Mouse (Mus musculus): ENCODE data around the gene Zfp385c.
A peak's percentile ranks its signal among the peaks of the same experiment; 100 is the strongest.

Zfp385c gene

DNA sequence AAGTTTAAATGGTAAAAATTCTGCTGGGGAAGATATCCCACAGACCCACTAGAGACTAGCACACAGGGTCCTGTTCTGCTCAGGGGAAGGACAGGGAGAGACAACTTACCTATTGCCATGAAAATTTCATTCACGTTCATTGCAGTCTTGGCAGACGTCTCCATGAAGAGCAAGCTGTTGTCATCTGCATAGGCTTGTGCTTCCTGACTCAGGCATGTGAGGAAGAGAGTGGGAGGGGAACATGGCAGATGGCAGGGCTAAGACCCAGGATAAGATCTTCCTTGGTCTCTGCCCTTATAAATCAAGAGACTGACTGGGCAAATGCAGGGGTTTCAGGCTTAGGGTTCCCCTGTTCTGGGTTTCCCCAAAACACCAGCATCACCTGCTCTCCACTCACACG, 24.4 kb upstream of the Zfp385c start:
- DNase-seq (ENCODE audit: low spot score) = no peak

DNA sequence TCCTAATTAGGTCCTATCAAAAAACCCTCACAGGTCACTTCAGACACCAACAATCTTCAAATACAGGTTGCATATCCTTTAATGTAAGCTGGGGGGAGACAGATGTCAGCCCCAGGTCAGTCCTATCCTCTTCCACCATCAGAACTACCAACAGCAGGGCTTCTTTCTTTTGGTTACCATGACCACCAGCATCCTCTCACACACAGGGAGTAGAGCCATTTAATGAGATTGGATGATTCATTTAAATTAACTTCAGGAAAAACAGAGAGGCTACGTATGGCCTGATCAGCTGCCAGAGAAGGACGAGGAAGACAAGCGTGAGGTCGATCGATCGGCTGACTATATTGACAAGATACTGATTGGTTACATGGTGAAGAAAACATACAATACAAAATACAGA, 22.7 kb upstream of the Zfp385c start:
- DNase-seq (ENCODE audit: low spot score) = no peak

DNA sequence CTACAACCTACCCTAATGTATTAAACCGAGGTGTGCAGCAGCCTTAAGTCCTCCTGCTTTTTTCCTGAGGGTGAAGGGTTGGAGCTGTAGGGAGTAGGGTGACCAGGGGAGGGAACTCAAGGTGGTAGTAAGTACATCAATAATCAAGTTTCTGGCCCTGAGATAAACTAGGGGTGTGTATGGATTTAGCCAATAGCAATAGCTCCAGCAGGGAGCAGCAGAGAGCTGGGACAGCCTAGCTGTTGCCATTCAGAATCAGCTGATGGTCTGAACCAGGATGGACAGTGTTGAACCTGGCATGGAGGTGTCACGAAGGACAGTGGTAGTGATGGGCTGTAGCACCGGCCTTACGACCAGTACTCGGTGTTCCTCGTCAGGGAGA, 22.3 kb upstream of the Zfp385c start:
- DNase-seq (ENCODE audit: low spot score) = peak; percentile 88

GRCm38 (mm10) chr11:100713735-100714533, 21.7 kb upstream of the Zfp385c start, which contains the start of gene Hspb9:
Gene Hspb9, plus strand, starts transcription at chr11:100713850.
- DNase-seq (ENCODE audit: low spot score) = no peak

DNA sequence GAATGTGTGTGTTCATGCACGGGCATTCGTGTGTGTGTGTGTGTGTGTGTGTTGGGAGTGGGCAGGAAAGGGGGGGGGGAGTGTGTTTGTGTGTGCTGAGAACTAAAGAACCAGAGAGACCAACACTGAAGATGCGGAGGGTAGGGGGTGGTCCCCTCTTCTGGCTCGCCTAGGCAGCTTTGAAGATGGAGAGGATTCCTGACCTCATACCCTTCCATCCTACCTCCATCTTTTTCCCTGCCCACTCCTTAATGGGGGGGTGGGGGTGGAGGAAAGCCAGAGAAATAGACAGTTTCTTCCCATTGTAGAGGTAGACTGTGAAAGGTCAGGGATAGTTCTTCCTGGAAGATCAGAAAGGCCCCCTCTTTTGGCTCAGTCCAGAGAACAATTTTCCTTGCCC, 20.9 kb upstream of the Zfp385c start:
- DNase-seq (ENCODE audit: low spot score) = no peak

GRCm38 (mm10) chr11:100711783-100712615, 19.7 kb upstream of the Zfp385c start, which contains the start of gene Kat2a:
Gene Kat2a, minus strand, starts transcription at chr11:100712465.
- DNase-seq (ENCODE audit: low spot score) = no peak

- DNase-seq (ENCODE audit: low spot score) = no peak
These were observed 18.7 kb upstream of the Zfp385c start for GRCm38 (mm10) chr11:100710977-100711376.

DNA sequence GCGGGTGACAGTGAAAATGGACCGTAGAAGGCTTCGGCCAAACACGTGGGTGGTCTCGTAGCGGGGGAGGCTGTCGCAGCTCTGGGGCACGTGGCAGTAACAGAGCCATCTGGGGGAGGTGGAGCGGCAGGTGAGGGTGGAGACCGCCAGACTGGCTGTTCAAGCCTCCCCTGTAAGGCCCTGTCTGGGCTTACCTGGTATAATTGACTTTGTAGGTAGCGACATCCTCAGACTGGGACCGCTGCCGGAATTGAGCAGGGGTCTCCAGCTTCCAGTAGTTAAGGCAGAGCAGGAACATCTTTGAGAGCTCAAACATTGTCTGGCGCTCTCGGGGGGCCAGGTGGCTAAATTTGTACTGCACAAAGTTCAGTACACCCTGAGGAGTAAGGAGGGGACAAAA, 18.3 kb upstream of the Zfp385c start:
- DNase-seq (ENCODE audit: low spot score) = no peak

- DNase-seq (ENCODE audit: low spot score) = no peak
These were observed 17.1 kb upstream of the Zfp385c start for GRCm38 (mm10) chr11:100709201-100709810.

GRCm38 (mm10) chr11:100705095-100705747, 13.0 kb upstream of the Zfp385c start:
- no peak for DNase-seq (ENCODE audit: low spot score)

- DNase-seq (ENCODE audit: low spot score) = no peak
These were observed 11.7 kb upstream of the Zfp385c start, which contains the start of gene Dhx58 for GRCm38 (mm10) chr11:100703851-100704531. Gene Dhx58, minus strand, starts transcription at chr11:100704271.

GRCm38 (mm10) chr11:100703366-100703765, 11.1 kb upstream of the Zfp385c start:
- no peak for DNase-seq (ENCODE audit: low spot score)

- DNase-seq (ENCODE audit: low spot score) = no peak
These were observed 10.7 kb upstream of the Zfp385c start for GRCm38 (mm10) chr11:100702906-100703305.

DNA sequence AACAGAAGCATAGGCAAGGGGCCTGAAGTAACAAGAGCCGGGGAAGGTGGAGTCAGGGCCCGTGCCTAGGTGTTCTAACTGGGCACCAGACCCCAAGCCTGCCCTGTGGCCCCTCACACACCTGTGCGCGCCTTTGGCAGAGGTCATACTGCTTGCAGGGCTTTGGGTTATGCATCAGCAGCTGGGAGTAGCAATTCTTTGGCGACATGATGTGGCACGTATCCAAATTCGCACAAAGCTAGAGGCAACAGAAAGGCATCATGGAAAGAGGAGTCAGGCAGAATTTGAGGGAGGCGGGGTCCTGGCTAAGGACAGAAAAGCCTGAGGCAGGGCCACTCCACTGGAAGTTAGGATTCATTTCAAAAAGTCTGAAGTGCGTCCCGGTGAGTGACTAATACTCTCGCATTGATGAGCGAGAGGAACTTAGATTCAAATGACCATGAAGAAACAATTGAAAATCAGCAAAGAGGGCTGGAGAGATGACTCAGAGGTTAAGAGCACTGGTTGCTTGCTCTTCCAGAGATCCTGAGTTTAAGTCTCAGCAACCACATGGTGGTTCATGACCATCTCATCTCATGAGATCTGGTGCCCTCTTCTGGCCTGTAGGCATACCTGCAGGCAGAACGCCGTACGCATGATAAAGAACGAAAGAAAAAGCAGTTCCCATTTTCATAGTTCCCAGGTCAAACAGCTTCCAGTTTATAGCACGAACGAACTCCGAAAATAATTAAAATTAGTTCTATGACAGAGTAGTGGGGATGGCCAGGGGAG, 10.0 kb upstream of the Zfp385c start:
- peak; percentile 75 for DNase-seq (ENCODE audit: low spot score)

GRCm38 (mm10) chr11:100701301-100701700, 9.0 kb upstream of the Zfp385c start:
- no peak for DNase-seq (ENCODE audit: low spot score)

DNA sequence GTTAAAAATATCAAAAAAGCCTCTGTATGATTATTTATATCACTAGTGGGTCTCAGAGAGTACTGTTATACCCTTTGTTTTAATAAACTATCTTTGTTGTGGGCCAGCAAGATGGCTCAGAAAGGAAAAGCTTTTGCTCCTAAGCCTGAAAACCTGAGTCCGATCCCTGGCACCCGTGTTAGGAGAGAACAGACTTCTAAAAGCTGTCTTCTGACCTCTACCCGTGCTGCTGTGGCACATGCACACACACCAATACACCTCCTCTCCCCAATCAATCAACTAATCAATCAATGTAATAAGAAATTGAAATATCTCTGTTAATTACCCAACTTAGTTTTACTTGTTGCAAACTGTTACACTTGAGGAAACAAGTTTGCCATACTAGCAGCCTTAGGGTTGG, 8.5 kb upstream of the Zfp385c start:
- DNase-seq (ENCODE audit: low spot score) = no peak

GRCm38 (mm10) chr11:100697921-100698320, 5.7 kb upstream of the Zfp385c start:
- no peak for DNase-seq (ENCODE audit: low spot score)

- DNase-seq (ENCODE audit: low spot score) = no peak
These were observed 2.7 kb upstream of the Zfp385c start for GRCm38 (mm10) chr11:100694926-100695325.

DNA sequence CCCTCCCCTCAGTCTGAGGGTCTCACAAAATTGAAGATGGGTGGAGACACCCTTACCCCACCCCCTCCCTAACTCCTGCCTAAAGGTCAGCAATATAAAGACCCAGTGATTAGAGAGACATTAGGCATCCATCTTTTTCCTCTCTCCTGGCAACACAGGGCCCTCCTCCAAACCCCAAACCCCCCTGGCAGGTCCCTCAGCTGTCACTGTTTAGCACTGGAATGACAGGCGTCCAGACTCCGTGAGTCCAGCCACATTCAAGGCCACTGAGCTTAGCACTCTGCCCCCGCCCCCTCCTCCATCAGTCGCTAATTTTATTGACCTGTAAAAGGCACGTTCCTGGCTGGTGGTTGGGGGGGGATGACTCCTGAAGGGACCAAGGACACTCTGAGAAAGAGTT, 899 bp upstream of the Zfp385c start:
- DNase-seq (ENCODE audit: low spot score) = no peak

DNA sequence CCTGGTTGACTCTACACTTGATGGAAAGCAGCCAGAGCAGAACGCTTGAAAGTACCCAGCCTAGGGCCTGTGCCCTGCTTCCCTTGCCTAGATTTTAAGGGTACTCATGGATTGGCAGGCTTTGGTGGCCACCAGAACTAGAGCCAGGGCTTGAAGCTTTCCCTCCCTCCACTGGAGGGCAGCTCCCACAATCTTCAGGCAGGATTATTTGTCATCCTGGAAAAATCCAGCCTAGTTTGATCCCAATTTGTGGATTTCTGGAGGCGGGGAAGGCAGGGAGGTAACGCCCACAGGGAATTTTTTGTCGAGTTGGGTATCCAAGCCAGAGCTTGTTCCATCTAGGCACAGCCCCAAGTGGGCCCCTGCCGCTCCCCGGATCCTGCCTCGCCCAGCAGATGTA, 1.9 kb downstream of the Zfp385c start:
- no peak for DNase-seq (ENCODE audit: low spot score)

DNA sequence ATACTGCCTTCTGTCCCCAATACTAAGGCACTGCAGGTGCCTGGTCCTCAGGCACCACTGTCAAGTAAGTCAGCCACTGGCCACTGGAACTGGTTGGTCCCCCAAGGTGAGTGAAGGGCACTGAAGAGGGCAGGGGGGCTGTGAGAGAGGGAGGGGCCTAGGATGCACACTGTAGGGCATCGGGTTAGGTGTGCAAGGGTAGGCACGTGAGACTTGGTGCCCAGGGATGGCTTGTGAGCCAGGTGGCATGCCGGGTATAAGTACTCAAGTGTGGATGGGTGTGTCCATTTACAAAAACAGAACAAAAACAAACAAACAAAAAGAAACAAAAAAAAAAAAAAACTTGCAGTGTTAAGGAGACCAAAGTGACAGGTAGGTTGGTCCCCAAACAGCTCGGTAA, 3.8 kb downstream of the Zfp385c start:
- DNase-seq (ENCODE audit: low spot score) = no peak
